Mouse (Mus musculus): ENCODE results near the gene Fam151b.

The Fam151b gene

GRCm38 (mm10) chr13:92419630-92420029 lies 64.2 kb downstream of the Fam151b start:
- 90% methylated on average over 11 of the region's 11 CpGs for WGBS

- WGBS = 68% methylated on average over 2 of the region's 2 CpGs
Measured at GRCm38 (mm10) chr13:92410486-92410885, 73.3 kb downstream of the Fam151b start.

DNA sequence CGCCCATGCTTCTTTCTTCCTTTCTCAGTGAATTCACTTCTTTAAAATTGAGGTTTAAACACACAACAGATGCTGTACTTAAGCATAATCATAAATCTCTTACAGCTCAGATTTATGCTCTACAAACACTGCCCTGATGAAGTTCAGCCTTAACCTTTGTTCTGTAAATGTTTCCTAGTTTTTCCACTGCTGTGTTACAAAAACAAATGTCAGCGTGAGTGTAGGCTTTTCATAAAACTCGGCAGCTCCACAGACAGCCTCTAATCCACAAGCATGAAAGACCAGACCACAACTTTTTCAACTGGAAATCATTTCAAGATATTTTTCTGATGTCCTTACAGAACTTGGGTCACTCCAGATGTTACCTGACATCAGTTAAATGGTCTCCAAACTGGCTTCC lies 80.3 kb downstream of the Fam151b start:
- 90% methylated on average over 3 of the region's 3 CpGs for whole genome bisulfite sequencing

GRCm38 (mm10) chr13:92402063-92402462 lies 81.8 kb downstream of the Fam151b start:
- 83% methylated on average over 2 of the region's 2 CpGs for WGBS
